8 mouse cellular contexts compared by ENCODE assay signal in the genomic region with DNA sequence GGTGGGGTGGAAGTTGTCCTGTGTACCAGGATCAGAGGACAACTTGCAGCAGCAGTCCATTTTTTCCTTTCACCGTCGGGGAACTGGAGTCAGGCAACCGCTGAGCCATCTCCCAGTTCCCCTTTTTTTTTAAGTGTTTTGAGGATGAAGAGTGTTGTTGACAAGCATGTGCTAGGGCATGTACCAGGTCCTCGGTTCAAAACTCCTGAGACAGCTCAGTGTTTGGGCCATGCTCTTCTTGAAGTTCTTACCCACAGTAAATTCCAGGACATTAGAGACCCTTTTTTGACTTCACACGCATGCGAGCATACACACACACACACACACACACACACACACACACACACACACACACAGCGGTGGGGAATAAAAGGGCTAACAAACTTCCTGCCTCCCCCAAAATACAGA. TPM values are rescaled to one million over a fixed set of nuclear protein-coding genes. Genes with fewer than 3 reads are reported as not detected.
DNase-seq lines count a peak whose midpoint lies in the region; ATAC-seq and TF ChIP-seq lines count a peak whose summit lies in the region.
"Had no signal": no experiment of that assay in that cellular context is flagged by ENCODE, and none has a peak within 500 bp of the region (broad histone marks: within the 10 kb centered on the region; RNA-seq: fewer than 3 reads in every experiment).

No protein-coding gene starts in this region.

- peak overlapping the region; percentile 48; the same call in 1 of the 2 replicates for H3K27ac ChIP-seq in kidney, postnatal 0 days
- no peak overlapping the region for H3K27ac ChIP-seq in kidney, embryonic 16.5 days (ENCODE audit: low read length)
- H3K27ac ChIP-seq in intestine, embryonic 16.5 days (ENCODE audit: low read length), result peak overlapping the region; percentile 62

- peaks cover 17% of the 10 kb centered on the region for H3K36me3 ChIP-seq in kidney, postnatal 0 days (ENCODE audit: insufficient read depth, low read length)
- peaks cover 23% of the 10 kb centered on the region for H3K36me3 ChIP-seq in kidney, embryonic 16.5 days (ENCODE audit: insufficient read depth, low read length)
- peaks cover 12% of the 10 kb centered on the region for H3K36me3 ChIP-seq in intestine, embryonic 16.5 days (ENCODE audit: control insufficient read depth, insufficient read depth, low read length)

- 36% methylated on average over 7 of the region's 7 CpGs for WGBS in kidney, postnatal 0 days
- 45% methylated on average over 7 of the region's 7 CpGs for WGBS in kidney, embryonic 16.5 days
- 57% methylated on average over 7 of the region's 7 CpGs for WGBS in intestine, embryonic 16.5 days

- no peak for DNase-seq in kidney, postnatal 0 days (ENCODE audit: low spot score)
- peak; percentile 46 for DNase-seq in MEL-GATA-1-ER (ENCODE audit: extremely low read depth, low read depth)
- DNase-seq in thymus, postnatal 0 days (ENCODE audit: low spot score), result peak; percentile 65
- no peak for DNase-seq in cerebellum, postnatal 36 days
- DNase-seq in cerebellum, postnatal 14 days, result no peak

- no peak overlapping the region for H3K9ac ChIP-seq in kidney, postnatal 0 days (ENCODE audit: low read depth, low read length)
- H3K9ac ChIP-seq in kidney, embryonic 16.5 days (replicated peaks; ENCODE audit: low read length), result no peak overlapping the region
- no peak overlapping the region for H3K9ac ChIP-seq in intestine, embryonic 16.5 days (ENCODE audit: low read depth, low read length)

- no peak for TF ChIP-seq CTCF in kidney, postnatal 0 days (IDR thresholded peaks at IDR 0.05; ENCODE audit: low read depth)

- H3K4me2 ChIP-seq in kidney, postnatal 0 days (ENCODE audit: low read length), result no peak overlapping the region
- no peak overlapping the region for H3K4me2 ChIP-seq in kidney, embryonic 16.5 days (replicated peaks; ENCODE audit: low read depth, low read length)
- no peak overlapping the region for H3K4me2 ChIP-seq in intestine, embryonic 16.5 days (ENCODE audit: low read depth, low read length)

- no peaks in the 10 kb centered on the region for H3K27me3 ChIP-seq in kidney, postnatal 0 days (ENCODE audit: insufficient read depth, low read length)
- H3K27me3 ChIP-seq in kidney, embryonic 16.5 days (ENCODE audit: insufficient read depth, low read length), result no peaks in the 10 kb centered on the region
- no peaks in the 10 kb centered on the region for H3K27me3 ChIP-seq in intestine, embryonic 16.5 days (replicated peaks; ENCODE audit: control insufficient read depth, insufficient read depth, low read length)

- peaks cover 14% of the 10 kb centered on the region; the same call in 1 of the 2 replicates for H3K4me1 ChIP-seq in kidney, postnatal 0 days (replicated peaks; ENCODE audit: insufficient read depth, low read length)
- H3K4me1 ChIP-seq in kidney, embryonic 16.5 days (ENCODE audit: insufficient read depth, low read length), result peaks cover 23% of the 10 kb centered on the region
- peaks cover 29% of the 10 kb centered on the region for H3K4me1 ChIP-seq in intestine, embryonic 16.5 days (ENCODE audit: control insufficient read depth, insufficient read depth, low read length)

- no peaks in the 10 kb centered on the region for H3K9me3 ChIP-seq in kidney, postnatal 0 days (replicated peaks; ENCODE audit: low read length)
- no peaks in the 10 kb centered on the region for H3K9me3 ChIP-seq in kidney, embryonic 16.5 days (ENCODE audit: low read length)
- no peaks in the 10 kb centered on the region for H3K9me3 ChIP-seq in intestine, embryonic 16.5 days (ENCODE audit: control insufficient read depth, low read length)

- no peak overlapping the region for H3K4me3 ChIP-seq in kidney, postnatal 0 days (replicated peaks; ENCODE audit: low read depth, low read length)
- no peak overlapping the region for H3K4me3 ChIP-seq in kidney, embryonic 16.5 days (ENCODE audit: low read length)
- no peak overlapping the region for H3K4me3 ChIP-seq in intestine, embryonic 16.5 days (ENCODE audit: low read length)

- no peak for ATAC-seq in kidney, postnatal 0 days (replicated peaks; ENCODE audit: low FRiP score, low read depth)
- no peak for ATAC-seq in kidney, embryonic 16.5 days (ENCODE audit: low FRiP score, low TSS enrichment)
- no peak for ATAC-seq in intestine, embryonic 16.5 days
- ATAC-seq: forebrain, embryonic 14.5 days had no signal

RNA-seq across cellular contexts. Expression of a gene that starts 3.8 kb away (rescaled TPM):
- 2.4 and 2.9 TPM in 2 replicates for polyA plus RNA-seq in kidney, postnatal 0 days (2015; fragmentation: Nextera tagmentation; extraction: Ambion mirVana)
- polyA plus RNA-seq in kidney, embryonic 16.5 days (2015; fragmentation: Nextera tagmentation; extraction: Ambion mirVana), result 2.5 and 4.2 TPM in 2 replicates
- polyA plus RNA-seq in intestine, embryonic 16.5 days (2015; fragmentation: Nextera tagmentation; extraction: Ambion mirVana), result 5.7 and 6.6 TPM in 2 replicates
- 9.6 and 10.3 TPM in 2 replicates for polyA plus RNA-seq in thymus, postnatal 0 days (2015; fragmentation: Nextera tagmentation; extraction: Ambion mirVana)

RNA-seq across cellular contexts. Expression of a gene that starts 49.4 kb away (rescaled TPM):
- polyA plus RNA-seq in kidney, postnatal 0 days (2015; fragmentation: Nextera tagmentation; extraction: Ambion mirVana), result 6.1 and 6.9 TPM in 2 replicates
- 10.4 and 11.0 TPM in 2 replicates for polyA plus RNA-seq in kidney, embryonic 16.5 days (2015; fragmentation: Nextera tagmentation; extraction: Ambion mirVana)
- 7.0 TPM in 2 replicates for polyA plus RNA-seq in intestine, embryonic 16.5 days (2015; fragmentation: Nextera tagmentation; extraction: Ambion mirVana)
- 4.4 and 5.9 TPM in 2 replicates for polyA plus RNA-seq in thymus, postnatal 0 days (2015; fragmentation: Nextera tagmentation; extraction: Ambion mirVana)

RNA-seq across cellular contexts. Expression of a gene that starts 56.7 kb away (rescaled TPM):
- 32.1 and 33.4 TPM in 2 replicates for polyA plus RNA-seq in kidney, postnatal 0 days (2015; fragmentation: Nextera tagmentation; extraction: Ambion mirVana)
- 34.9 and 36.3 TPM in 2 replicates for polyA plus RNA-seq in kidney, embryonic 16.5 days (2015; fragmentation: Nextera tagmentation; extraction: Ambion mirVana)
- 26.6 and 28.5 TPM in 2 replicates for polyA plus RNA-seq in intestine, embryonic 16.5 days (2015; fragmentation: Nextera tagmentation; extraction: Ambion mirVana)
- 21.0 and 22.4 TPM in 2 replicates for polyA plus RNA-seq in thymus, postnatal 0 days (2015; fragmentation: Nextera tagmentation; extraction: Ambion mirVana)

Comparison
In these comparisons a context has a peak if more than half of its experiments do, and no peak if none do; other contexts are left out.
1. DNase-seq: peak in MEL-GATA-1-ER (single experiment) and thymus, postnatal 0 days (single experiment); none in kidney, postnatal 0 days (single experiment), cerebellum, postnatal 36 days (0 of 2) and cerebellum, postnatal 14 days (0 of 2).